In genomic region chr6:34927156-34927555, GRCm38 (mm10) we compare ENCODE assay signal across 9 mouse cellular contexts. TPM values are rescaled to one million over a fixed set of nuclear protein-coding genes. Genes with fewer than 3 reads are reported as not detected.
DNase-seq lines count a peak whose midpoint lies in the region; ATAC-seq and TF ChIP-seq lines count a peak whose summit lies in the region.
"Had no signal": no experiment of that assay in that cellular context is flagged by ENCODE, and none has a peak within 500 bp of the region (broad histone marks: within the 10 kb centered on the region; RNA-seq: fewer than 3 reads in every experiment).

No protein-coding gene starts in this region.

- no peaks in the 10 kb centered on the region for H3K9me3 ChIP-seq in ES-Bruce4 (replicated peaks; ENCODE audit: control insufficient read depth, insufficient read depth, low read length, poor library complexity, severe bottlenecking)
- no peaks in the 10 kb centered on the region for H3K9me3 ChIP-seq in lung, embryonic 14.5 days (ENCODE audit: low read depth, low read length)
- H3K9me3 ChIP-seq: hindbrain, embryonic 15.5 days had no signal

- TF ChIP-seq EP300 in ES-Bruce4 (IDR thresholded peaks at IDR 0.05; ENCODE audit: insufficient read depth, low read depth, low read length), result no peak

- no peak overlapping the region for H3K27ac ChIP-seq in ES-Bruce4 (ENCODE audit: insufficient read depth, low read length)
- no peak overlapping the region for H3K27ac ChIP-seq in lung, embryonic 14.5 days (ENCODE audit: low read depth)
- H3K27ac ChIP-seq: hindbrain, embryonic 15.5 days had no signal

- no peak overlapping the region for H3K4me2 ChIP-seq in lung, embryonic 14.5 days
- H3K4me2 ChIP-seq: hindbrain, embryonic 15.5 days had no signal

- no peak overlapping the region for H3K4me3 ChIP-seq in ES-Bruce4 (ENCODE audit: low read depth, low read length)
- no peak overlapping the region for H3K4me3 ChIP-seq in lung, embryonic 14.5 days (ENCODE audit: low read depth, low read length)
- H3K4me3 ChIP-seq: hindbrain, embryonic 15.5 days had no signal

- H3K9ac ChIP-seq in ES-Bruce4 (ENCODE audit: low read depth, poor library complexity, severe bottlenecking), result no peak overlapping the region
- no peak overlapping the region for H3K9ac ChIP-seq in lung, embryonic 14.5 days
- H3K9ac ChIP-seq: hindbrain, embryonic 15.5 days had no signal

- no peaks in the 10 kb centered on the region for H3K27me3 ChIP-seq in ES-Bruce4 (ENCODE audit: control insufficient read depth, insufficient read depth, low read length, poor library complexity, severe bottlenecking)
- H3K27me3 ChIP-seq in lung, embryonic 14.5 days (ENCODE audit: insufficient read depth, low read length), result no peaks in the 10 kb centered on the region
- H3K27me3 ChIP-seq: hindbrain, embryonic 15.5 days had no signal

- 36% methylated on average over 4 of the region's 4 CpGs for WGBS in lung, embryonic 14.5 days

- TF ChIP-seq POLR2A in ES-Bruce4 (IDR thresholded peaks at IDR 0.05; ENCODE audit: insufficient read depth, low read length), result no peak

- H3K4me1 ChIP-seq in ES-Bruce4 (ENCODE audit: control insufficient read depth, insufficient read depth, low read length), result no peaks in the 10 kb centered on the region
- no peaks in the 10 kb centered on the region; the same call in 1 of the 2 replicates for H3K4me1 ChIP-seq in lung, embryonic 14.5 days (ENCODE audit: insufficient read depth)
- H3K4me1 ChIP-seq: hindbrain, embryonic 15.5 days had no signal

- peak; percentile 69 for DNase-seq in 416B (ENCODE audit: low read depth)
- DNase-seq in cerebellum, adult 11-12 months, result peak; percentile 39
- peak; percentile 58 to 62 for DNase-seq in frontal cortex, postnatal 25 days (ENCODE audit: low spot score in 2 of 2)
- DNase-seq in kidney, postnatal 4 days, result peak; percentile 82 to 84
- DNase-seq in lung, embryonic 14.5 days, result peak; percentile 88
- DNase-seq in right cerebral cortex, adult 18-20 months, result peak; percentile 44
- DNase-seq in yolk sac, embryonic 10.5 days (ENCODE audit: low spot score), result peak; percentile 42

- peak; percentile 82 for TF ChIP-seq CTCF in ES-Bruce4 (IDR thresholded peaks at IDR 0.05; ENCODE audit: low read depth, low read length)
- peak; percentile 92 for TF ChIP-seq CTCF in lung, embryonic 14.5 days (IDR thresholded peaks at IDR 0.05; ENCODE audit: low read depth)

- ATAC-seq in lung, embryonic 14.5 days (ENCODE audit: insufficient read depth), result peak; percentile 49; the same call in 1 of the 2 replicates

- no peaks in the 10 kb centered on the region for H3K36me3 ChIP-seq in ES-Bruce4 (ENCODE audit: control insufficient read depth, insufficient read depth, low read length, poor library complexity, severe bottlenecking)
- H3K36me3 ChIP-seq in lung, embryonic 14.5 days (ENCODE audit: insufficient read depth), result no peaks in the 10 kb centered on the region
- H3K36me3 ChIP-seq: hindbrain, embryonic 15.5 days had no signal

RNA-seq across cellular contexts. Expression of gene Stra8, which starts 7.2 kb away (rescaled TPM):
- polyA plus RNA-seq in ES-Bruce4 (2011; ENCODE audit: insufficient read depth, insufficient read length, low read depth, missing spikeins), result 0.69 and 0.94 TPM in 2 replicates
- polyA plus RNA-seq in lung, embryonic 14.5 days (2014; fragmentation: Nextera tagmentation; extraction: Ambion mirVana), result not detected in 2 replicates
- polyA plus RNA-seq: hindbrain, embryonic 15.5 days had no signal

RNA-seq across cellular contexts. Expression of gene Wdr91, which starts 16.5 kb away (rescaled TPM):
- 29.9 and 32.8 TPM in 2 replicates for polyA plus RNA-seq in ES-Bruce4 (2011; ENCODE audit: insufficient read depth, insufficient read length, low read depth, missing spikeins)
- polyA plus RNA-seq in lung, embryonic 14.5 days (2014; fragmentation: Nextera tagmentation; extraction: Ambion mirVana), result 14.7 and 16.2 TPM in 2 replicates

RNA-seq across cellular contexts. Expression of gene Cyren, which starts 49.3 kb away (rescaled TPM):
- polyA plus RNA-seq in ES-Bruce4 (2011; ENCODE audit: insufficient read depth, insufficient read length, low read depth, missing spikeins), result 9.7 and 10.2 TPM in 2 replicates
- polyA plus RNA-seq in lung, embryonic 14.5 days (2014; fragmentation: Nextera tagmentation; extraction: Ambion mirVana), result 15.0 and 17.6 TPM in 2 replicates
